Mouse (Mus musculus): ENCODE results near the gene Inhbc. TPM values are rescaled to one million over a fixed set of nuclear protein-coding genes. Genes with fewer than 3 reads are reported as not detected.
A peak's percentile ranks its signal among the peaks of the same experiment; 100 is the strongest.

Gene Inhbc
- polyA plus RNA-seq, 1 experiment: not detected

DNA sequence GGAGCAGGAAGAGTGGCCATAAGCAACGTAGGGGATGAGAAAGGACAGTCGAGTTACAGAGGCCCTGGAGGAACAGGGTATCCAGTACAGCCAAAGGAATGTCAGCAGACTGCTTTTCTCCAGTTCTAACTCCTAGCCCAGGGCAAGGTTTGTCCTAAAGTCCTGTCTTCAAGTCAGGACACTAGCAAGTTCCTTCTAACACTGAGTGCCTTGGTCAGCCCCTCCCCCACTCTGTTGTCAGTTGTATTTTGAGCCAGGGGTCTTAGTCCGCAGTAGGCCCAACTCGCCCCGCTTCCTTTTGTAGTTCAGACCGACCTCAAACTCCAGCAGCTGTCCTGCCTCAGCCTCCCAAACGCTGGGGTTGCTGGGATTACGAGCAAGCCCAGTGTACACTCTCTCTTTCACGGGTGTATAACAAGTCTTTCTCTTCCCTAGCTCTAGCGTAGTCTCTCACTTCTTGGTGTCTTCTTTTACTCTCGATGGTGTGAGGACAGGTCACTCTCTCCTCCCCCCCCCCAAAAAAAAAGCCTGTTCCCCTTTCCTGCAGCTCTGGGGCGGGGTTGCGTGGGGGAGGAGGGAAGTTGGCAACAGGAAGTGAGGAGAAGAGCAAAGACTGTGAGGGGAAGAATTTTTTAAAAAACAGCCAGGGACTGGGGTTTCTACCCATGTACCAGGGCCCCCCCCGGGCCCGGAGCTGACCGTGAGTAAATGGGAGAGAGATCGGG, 46.9 kb downstream of the Inhbc start:
- TF ChIP-seq EP300 (IDR thresholded peaks at IDR 0.05; ENCODE audit: insufficient read depth, low read depth, low read length) (peak; percentile 40; the same call in 1 of the 2 replicates), CTCF (IDR thresholded peaks at IDR 0.05; ENCODE audit: low read depth, low read length) (no peak)
- 0 out of 2 replicates have a peak overlapping the region, but pooled peaks have one; percentile 8 for H3K4me3 ChIP-seq (ENCODE audit: low read depth, low read length)
- peak overlapping the region; percentile 59 for H3K27ac ChIP-seq (ENCODE audit: insufficient read depth, low read length)
- H3K27me3 ChIP-seq (ENCODE audit: control insufficient read depth, insufficient read depth, low read length, poor library complexity, severe bottlenecking): no peaks in the 10 kb centered on the region
- H3K9me3 ChIP-seq (replicated peaks; ENCODE audit: control insufficient read depth, insufficient read depth, low read length, poor library complexity, severe bottlenecking): no peaks in the 10 kb centered on the region
- H3K9ac ChIP-seq (ENCODE audit: low read depth, poor library complexity, severe bottlenecking): peak overlapping the region; percentile 54
- no peaks in the 10 kb centered on the region for H3K36me3 ChIP-seq (ENCODE audit: control insufficient read depth, insufficient read depth, low read length, poor library complexity, severe bottlenecking)
- H3K4me1 ChIP-seq (ENCODE audit: control insufficient read depth, insufficient read depth, low read length): peaks cover 12% of the 10 kb centered on the region

- H3K9ac ChIP-seq (ENCODE audit: low read depth, poor library complexity, severe bottlenecking): no peak overlapping the region
- H3K4me1 ChIP-seq (ENCODE audit: control insufficient read depth, insufficient read depth, low read length): peaks cover 10% of the 10 kb centered on the region
- no peaks in the 10 kb centered on the region for H3K27me3 ChIP-seq (ENCODE audit: control insufficient read depth, insufficient read depth, low read length, poor library complexity, severe bottlenecking)
- H3K27ac ChIP-seq (ENCODE audit: insufficient read depth, low read length): peak overlapping the region; percentile 59; the same call in 1 of the 2 replicates
- H3K9me3 ChIP-seq (replicated peaks; ENCODE audit: control insufficient read depth, insufficient read depth, low read length, poor library complexity, severe bottlenecking): no peaks in the 10 kb centered on the region
- H3K36me3 ChIP-seq (ENCODE audit: control insufficient read depth, insufficient read depth, low read length, poor library complexity, severe bottlenecking): no peaks in the 10 kb centered on the region
- no peak overlapping the region for H3K4me3 ChIP-seq (ENCODE audit: low read depth, low read length)
- TF ChIP-seq EP300 (IDR thresholded peaks at IDR 0.05; ENCODE audit: insufficient read depth, low read depth, low read length) (no peak), POLR2A (IDR thresholded peaks at IDR 0.05; ENCODE audit: insufficient read depth, low read length) (no peak)
Observed at GRCm38 (mm10) chr10:127322669-127323068, 47.6 kb downstream of the Inhbc start.

GRCm38 (mm10) chr10:127322178-127322577, 48.1 kb downstream of the Inhbc start:
- no peak for TF ChIP-seq EP300 (IDR thresholded peaks at IDR 0.05; ENCODE audit: insufficient read depth, low read depth, low read length)
- no peak for TF ChIP-seq CTCF (IDR thresholded peaks at IDR 0.05; ENCODE audit: low read depth, low read length)
- TF ChIP-seq POLR2A (IDR thresholded peaks at IDR 0.05; ENCODE audit: insufficient read depth, low read length): no peak
- Histone ChIP-seq H3K4me1 (ENCODE audit: control insufficient read depth, insufficient read depth, low read length) (peaks cover 10% of the 10 kb centered on the region), H3K9me3 (replicated peaks; ENCODE audit: control insufficient read depth, insufficient read depth, low read length, poor library complexity, severe bottlenecking) (no peaks in the 10 kb centered on the region), H3K27ac (ENCODE audit: insufficient read depth, low read length) (no peak overlapping the region; the same call in 1 of the 2 replicates), H3K9ac (ENCODE audit: low read depth, poor library complexity, severe bottlenecking) (peak overlapping the region; percentile 19; the same call in 1 of the 2 replicates), H3K4me3 (ENCODE audit: low read depth, low read length) (peak overlapping the region; percentile 13), H3K36me3 (ENCODE audit: control insufficient read depth, insufficient read depth, low read length, poor library complexity, severe bottlenecking) (no peaks in the 10 kb centered on the region), H3K27me3 (ENCODE audit: control insufficient read depth, insufficient read depth, low read length, poor library complexity, severe bottlenecking) (no peaks in the 10 kb centered on the region)

- Histone ChIP-seq H3K9ac (ENCODE audit: low read depth, poor library complexity, severe bottlenecking) (peak within 1 kb of the TSS; percentile 19; the same call in 1 of the 2 replicates), H3K27ac (ENCODE audit: insufficient read depth, low read length) (peak within 1 kb of the TSS; percentile 59; the same call in 1 of the 2 replicates), H3K27me3 (ENCODE audit: control insufficient read depth, insufficient read depth, low read length, poor library complexity, severe bottlenecking) (no peaks in the 10 kb centered on the region), H3K36me3 (ENCODE audit: control insufficient read depth, insufficient read depth, low read length, poor library complexity, severe bottlenecking) (no peaks in the 10 kb centered on the region), H3K4me1 (ENCODE audit: control insufficient read depth, insufficient read depth, low read length) (peaks cover 10% of the 10 kb centered on the region), H3K9me3 (replicated peaks; ENCODE audit: control insufficient read depth, insufficient read depth, low read length, poor library complexity, severe bottlenecking) (no peaks in the 10 kb centered on the region), H3K4me3 (ENCODE audit: low read depth, low read length) (peak within 1 kb of the TSS; percentile 13)
- TF ChIP-seq POLR2A (IDR thresholded peaks at IDR 0.05; ENCODE audit: insufficient read depth, low read length) (no peak), CTCF (IDR thresholded peaks at IDR 0.05; ENCODE audit: low read depth, low read length) (no peak), EP300 (IDR thresholded peaks at IDR 0.05; ENCODE audit: insufficient read depth, low read depth, low read length) (no peak)
Observed at GRCm38 (mm10) chr10:127321621-127322020, 48.6 kb downstream of the Inhbc start, which contains the start of gene Arhgap9. Gene Arhgap9 (plus strand): TSS chr10:127321964.

DNA sequence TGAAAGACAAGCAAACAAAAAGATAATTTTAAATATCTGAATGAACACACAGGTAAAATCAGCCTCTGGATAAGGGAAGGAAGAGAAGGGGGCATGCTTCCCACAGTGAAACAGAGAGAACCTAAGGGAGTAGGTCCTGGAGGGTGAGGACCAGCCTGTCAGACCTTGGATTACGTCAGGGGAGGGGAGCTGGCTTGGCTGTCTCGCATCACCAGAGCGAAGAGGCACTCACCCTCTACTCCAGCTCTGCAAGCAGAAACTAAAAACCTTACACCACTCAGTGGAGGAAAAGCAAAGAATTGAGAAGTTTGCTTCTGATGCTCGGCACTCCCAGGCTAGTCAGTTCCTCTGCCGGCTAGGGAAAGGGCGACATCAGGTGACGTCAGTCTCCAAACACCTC, 50.3 kb downstream of the Inhbc start:
- no peaks in the 10 kb centered on the region for H3K36me3 ChIP-seq (ENCODE audit: control insufficient read depth, insufficient read depth, low read length, poor library complexity, severe bottlenecking)
- H3K4me3 ChIP-seq (ENCODE audit: low read depth, low read length): no peak overlapping the region
- no peak overlapping the region for H3K9ac ChIP-seq (ENCODE audit: low read depth, poor library complexity, severe bottlenecking)
- H3K4me1 ChIP-seq (ENCODE audit: control insufficient read depth, insufficient read depth, low read length): peaks cover 9% of the 10 kb centered on the region
- no peaks in the 10 kb centered on the region for H3K27me3 ChIP-seq (ENCODE audit: control insufficient read depth, insufficient read depth, low read length, poor library complexity, severe bottlenecking)
- H3K9me3 ChIP-seq (replicated peaks; ENCODE audit: control insufficient read depth, insufficient read depth, low read length, poor library complexity, severe bottlenecking): no peaks in the 10 kb centered on the region
- H3K27ac ChIP-seq (ENCODE audit: insufficient read depth, low read length): no peak overlapping the region
- TF ChIP-seq CTCF (IDR thresholded peaks at IDR 0.05; ENCODE audit: low read depth, low read length): no peak
- no peak for TF ChIP-seq POLR2A (IDR thresholded peaks at IDR 0.05; ENCODE audit: insufficient read depth, low read length)
- no peak for TF ChIP-seq EP300 (IDR thresholded peaks at IDR 0.05; ENCODE audit: insufficient read depth, low read depth, low read length)

GRCm38 (mm10) chr10:127318009-127318408, 52.2 kb downstream of the Inhbc start:
- Histone ChIP-seq H3K36me3 (ENCODE audit: control insufficient read depth, insufficient read depth, low read length, poor library complexity, severe bottlenecking) (no peaks in the 10 kb centered on the region), H3K4me3 (ENCODE audit: low read depth, low read length) (no peak overlapping the region), H3K27me3 (ENCODE audit: control insufficient read depth, insufficient read depth, low read length, poor library complexity, severe bottlenecking) (no peaks in the 10 kb centered on the region), H3K9ac (ENCODE audit: low read depth, poor library complexity, severe bottlenecking) (no peak overlapping the region), H3K9me3 (replicated peaks; ENCODE audit: control insufficient read depth, insufficient read depth, low read length, poor library complexity, severe bottlenecking) (no peaks in the 10 kb centered on the region), H3K4me1 (ENCODE audit: control insufficient read depth, insufficient read depth, low read length) (peaks cover 6% of the 10 kb centered on the region), H3K27ac (ENCODE audit: insufficient read depth, low read length) (no peak overlapping the region)
- TF ChIP-seq POLR2A (IDR thresholded peaks at IDR 0.05; ENCODE audit: insufficient read depth, low read length) (no peak), CTCF (IDR thresholded peaks at IDR 0.05; ENCODE audit: low read depth, low read length) (no peak), EP300 (IDR thresholded peaks at IDR 0.05; ENCODE audit: insufficient read depth, low read depth, low read length) (no peak)

Data from ES-Bruce4 (cell line).